Mouse (Mus musculus) intestine, embryonic 14.5 days (tissue): Measurements from ENCODE around the gene Creb3l4. TPM values are rescaled to one million over a fixed set of nuclear protein-coding genes. Genes with fewer than 3 reads are reported as not detected.
A peak's percentile ranks its signal among the peaks of the same experiment; 100 is the strongest.

Experiments used
- ATAC-seq: fragments of 200-750 bp; cut with Nextera tagmentation; replicated peaks from 2 replicates; pipeline ENCODE4 v1.8.0; 2017; ENCODE audit warnings: low read depth, moderate number of reproducible peaks, moderate TSS enrichment, moderate library complexity; ENCODE audit not compliant: low FRiP score, low TSS enrichment
- DNase-seq: peaks from one replicate; pipeline ENCODE4 v3.0.0-alpha.2; 2018; ENCODE audit warnings: low spot score
- H3K27ac ChIP-seq: fragments of 300-500 bp; sonication (generic); 2 replicates; pipeline ENCODE4 v1.5.1; 2014; ENCODE audit warnings: low read depth, mild to moderate bottlenecking, control low read depth
- H3K27me3 ChIP-seq: fragments of 300-500 bp; sonication (generic); replicated peaks from 2 replicates; pipeline ENCODE4 v1.6.1; 2014; ENCODE audit warnings: low read length, control low read depth; ENCODE audit not compliant: control insufficient read depth, insufficient read depth
- H3K36me3 ChIP-seq: fragments of 300-500 bp; sonication (generic); 2 replicates; pipeline ENCODE4 v1.6.1; 2014; ENCODE audit warnings: low read length, control low read depth; ENCODE audit not compliant: control insufficient read depth, insufficient read depth
- H3K4me1 ChIP-seq: fragments of 300-500 bp; sonication (generic); replicated peaks from 2 replicates; pipeline ENCODE4 v1.6.1; 2014; ENCODE audit warnings: low read length, control low read depth, mixed read lengths; ENCODE audit not compliant: control insufficient read depth, insufficient read depth
- H3K4me2 ChIP-seq: fragments of 300-500 bp; sonication (generic); 2 replicates; pipeline ENCODE4 v1.6.1; 2014; ENCODE audit warnings: low read length
- H3K4me3 ChIP-seq: fragments of 300-500 bp; sonication (generic); 2 replicates; pipeline ENCODE4 v1.5.1; 2014; ENCODE audit warnings: low read depth, low read length, control low read depth, mixed read lengths
- H3K9ac ChIP-seq: fragments of 300-500 bp; sonication (generic); 2 replicates; pipeline ENCODE4 v1.6.1; 2014; ENCODE audit warnings: mild to moderate bottlenecking, low read length
- H3K9me3 ChIP-seq: fragments of 300-500 bp; sonication (generic); 2 replicates; pipeline ENCODE4 v1.6.1; 2016; ENCODE audit warnings: low read length, control low read depth; ENCODE audit not compliant: control insufficient read depth
- WGBS: fragments of 180-500 bp; shearing (Covaris S2); extraction: QIAGEN DNeasy Blood & Tissue Kit; methylation state at CpG from one replicate; pipeline ENCODE4 v1.1.7; 2014; 5-methylcytosine and 5-hydroxymethylcytosine counted together
- polyA plus RNA-seq: library from polyadenylated mRNA; unstranded; fragments of >200 nt; fragmentation: Nextera tagmentation; extraction: Ambion mirVana; gene quantifications from 2 replicates; pipeline ENCODE4 v1.2.1, GENCODE M21; 2014

Creb3l4 gene
- polyA plus RNA-seq, 1 experiment from 2014 or later: 6.9 TPM

DNA sequence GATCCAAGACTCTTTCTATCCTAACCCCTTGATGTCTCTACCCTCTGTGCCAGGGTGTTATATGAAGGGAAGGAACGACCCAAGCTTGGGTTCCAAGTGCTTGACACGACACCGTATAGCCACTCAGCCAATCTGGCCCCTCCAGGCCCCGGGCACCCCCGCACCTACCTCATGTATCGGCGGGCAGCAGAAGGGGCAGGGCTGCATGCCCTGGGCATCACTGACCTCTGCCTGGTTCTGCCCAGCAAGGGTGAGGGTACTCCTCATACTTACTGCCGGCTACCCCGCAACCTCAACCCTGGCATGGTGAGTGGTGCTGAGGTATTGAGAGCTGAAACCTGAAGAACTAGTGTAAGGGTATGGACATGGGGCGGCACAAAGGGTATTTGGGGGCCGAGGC lies 24.9 kb upstream of the Creb3l4 start:
- H3K9me3 ChIP-seq: no peaks in the 10 kb centered on the region
- no peak overlapping the region for H3K4me2 ChIP-seq
- no peak overlapping the region for H3K9ac ChIP-seq
- H3K27me3 ChIP-seq: no peaks in the 10 kb centered on the region
- ATAC-seq: no peak
- H3K27ac ChIP-seq: no peak overlapping the region
- 90% methylated on average over 11 of the region's 11 CpGs for WGBS
- H3K36me3 ChIP-seq: peaks cover 31% of the 10 kb centered on the region
- H3K4me1 ChIP-seq: peaks cover 10% of the 10 kb centered on the region
- H3K4me3 ChIP-seq: no peak overlapping the region
- no peak for DNase-seq

- Histone ChIP-seq H3K9me3 (no peaks in the 10 kb centered on the region), H3K4me3 (peak overlapping the region; percentile 78; the same call in 1 of the 2 replicates), H3K36me3 (peaks cover 38% of the 10 kb centered on the region), H3K27me3 (no peaks in the 10 kb centered on the region), H3K4me2 (no peak overlapping the region; the same call in 1 of the 2 replicates), H3K27ac (peak overlapping the region; percentile 97; the same call in 1 of the 2 replicates), H3K9ac (0 out of 2 replicates have a peak overlapping the region, but pooled peaks have one; percentile 10), H3K4me1 (peaks cover 10% of the 10 kb centered on the region)
- DNase-seq: no peak
- 94% methylated on average over 20 of the region's 20 CpGs for WGBS
- no peak for ATAC-seq
Observed at GRCm38 (mm10) chr3:90266901-90267775, 23.8 kb upstream of the Creb3l4 start.

DNA sequence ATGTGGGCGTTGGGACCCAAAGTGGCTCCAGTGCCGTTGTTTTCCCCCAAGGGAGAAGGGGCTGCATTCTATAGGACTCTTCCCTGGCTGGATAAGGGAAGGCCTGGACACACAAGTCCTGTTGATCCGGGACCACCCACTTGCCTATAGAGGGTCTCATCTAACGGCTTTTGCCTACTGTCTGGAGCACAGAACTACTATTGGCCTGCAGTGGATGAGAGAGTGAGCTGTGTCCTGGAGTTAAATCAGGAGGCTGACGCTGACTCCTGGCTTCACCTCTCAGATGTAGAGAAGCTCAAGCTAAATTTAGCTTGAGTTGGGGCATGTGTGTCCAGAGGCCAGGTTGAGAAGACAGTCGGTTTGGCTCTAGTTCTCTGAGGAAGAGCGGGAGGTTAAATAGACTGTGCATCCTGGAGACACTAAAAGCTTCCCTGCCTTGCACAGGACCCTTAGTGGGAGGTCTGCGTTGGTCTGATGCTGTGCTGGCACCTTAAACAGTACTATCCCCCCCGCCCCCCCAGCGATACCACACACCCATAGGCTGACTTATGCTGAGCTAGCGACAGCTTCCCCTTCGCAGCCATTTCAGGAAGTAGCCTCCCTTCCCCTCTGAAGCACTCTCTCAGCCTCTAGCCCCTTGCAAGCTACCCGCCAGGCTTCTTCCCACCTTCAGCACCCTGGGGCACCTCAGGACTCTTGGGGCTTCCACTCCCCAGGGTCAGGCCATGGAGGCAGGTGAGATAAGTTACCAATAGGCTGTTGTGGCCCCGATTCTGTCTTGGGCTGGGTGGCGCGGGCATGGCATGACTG lies 22.8 kb upstream of the Creb3l4 start:
- H3K27ac ChIP-seq: peak overlapping the region; percentile 97
- no peaks in the 10 kb centered on the region for H3K9me3 ChIP-seq
- peaks cover 46% of the 10 kb centered on the region for H3K36me3 ChIP-seq
- peak overlapping the region; percentile 86 for H3K9ac ChIP-seq
- peak; percentile 36 for ATAC-seq
- peak overlapping the region; percentile 78 for H3K4me3 ChIP-seq
- WGBS: 24% methylated on average over 16 of the region's 16 CpGs
- peak; percentile 53 for DNase-seq
- peak overlapping the region; percentile 79 for H3K4me2 ChIP-seq
- peaks cover 10% of the 10 kb centered on the region for H3K4me1 ChIP-seq
- no peaks in the 10 kb centered on the region for H3K27me3 ChIP-seq

GRCm38 (mm10) chr3:90265034-90265931 lies 22.0 kb upstream of the Creb3l4 start, which contains the start of gene Dennd4b:
Gene Dennd4b (plus strand): TSS chr3:90265185.
- under 1% methylated on average over 71 of the region's 87 CpGs for WGBS
- no peaks in the 10 kb centered on the region for H3K27me3 ChIP-seq
- peaks cover 46% of the 10 kb centered on the region for H3K36me3 ChIP-seq
- H3K4me1 ChIP-seq: peaks cover 10% of the 10 kb centered on the region
- peak; percentile 96 for DNase-seq
- peak within 1 kb of the TSS; percentile 97 for H3K27ac ChIP-seq
- no peaks in the 10 kb centered on the region for H3K9me3 ChIP-seq
- peak within 1 kb of the TSS; percentile 78 for H3K4me3 ChIP-seq
- H3K4me2 ChIP-seq: peak within 1 kb of the TSS; percentile 79
- peak within 1 kb of the TSS; percentile 86 for H3K9ac ChIP-seq
- peak; percentile 92 for ATAC-seq

GRCm38 (mm10) chr3:90264687-90265033 lies 21.3 kb upstream of the Creb3l4 start:
- ATAC-seq: no peak
- Histone ChIP-seq H3K27ac (peak overlapping the region; percentile 97; the same call in 1 of the 2 replicates), H3K4me1 (peaks cover 10% of the 10 kb centered on the region), H3K27me3 (no peaks in the 10 kb centered on the region), H3K36me3 (peaks cover 47% of the 10 kb centered on the region), H3K4me3 (peak overlapping the region; percentile 78), H3K9ac (peak overlapping the region; percentile 86; the same call in 1 of the 2 replicates), H3K4me2 (peak overlapping the region; percentile 79), H3K9me3 (no peaks in the 10 kb centered on the region)
- WGBS: 31% methylated on average over 10 of the region's 10 CpGs
- DNase-seq: no peak

DNA sequence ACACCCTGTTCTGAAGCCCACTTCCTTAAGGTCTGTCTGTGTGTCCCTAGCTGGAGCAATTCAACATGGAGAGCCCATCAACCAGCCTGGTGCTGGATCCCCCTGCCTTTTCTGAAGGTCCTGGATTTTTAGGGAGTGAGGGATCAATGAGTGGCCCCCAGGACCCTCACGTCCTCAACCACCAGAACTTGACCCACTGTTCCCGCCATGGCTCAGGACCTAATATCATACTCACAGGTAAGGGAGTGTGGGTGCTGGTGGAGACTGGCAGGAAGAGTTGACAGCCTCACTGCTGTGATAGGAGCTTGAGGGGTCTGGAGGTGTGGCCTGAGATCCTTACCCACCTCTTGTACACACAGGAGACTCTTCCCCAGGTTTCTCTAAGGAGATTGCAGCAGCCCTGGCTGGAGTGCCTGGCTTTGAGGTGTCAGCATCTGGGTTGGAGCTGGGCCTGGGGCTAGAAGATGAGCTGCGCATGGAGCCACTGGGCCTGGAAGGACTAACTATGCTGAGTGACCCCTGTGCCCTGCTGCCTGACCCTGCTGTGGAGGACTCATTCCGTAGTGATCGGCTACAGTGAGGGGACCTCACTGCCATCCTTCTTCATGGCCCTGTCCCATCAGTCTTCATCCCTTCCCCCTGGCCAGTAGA lies 19.9 kb upstream of the Creb3l4 start:
- no peak overlapping the region for H3K4me2 ChIP-seq
- WGBS: 91% methylated on average over 5 of the region's 5 CpGs
- no peaks in the 10 kb centered on the region for H3K27me3 ChIP-seq
- no peak overlapping the region for H3K27ac ChIP-seq
- peaks cover 10% of the 10 kb centered on the region for H3K4me1 ChIP-seq
- no peak overlapping the region for H3K4me3 ChIP-seq
- peaks cover 56% of the 10 kb centered on the region for H3K36me3 ChIP-seq
- no peak overlapping the region for H3K9ac ChIP-seq
- ATAC-seq (no peak), DNase-seq (no peak)
- H3K9me3 ChIP-seq: no peaks in the 10 kb centered on the region

DNA sequence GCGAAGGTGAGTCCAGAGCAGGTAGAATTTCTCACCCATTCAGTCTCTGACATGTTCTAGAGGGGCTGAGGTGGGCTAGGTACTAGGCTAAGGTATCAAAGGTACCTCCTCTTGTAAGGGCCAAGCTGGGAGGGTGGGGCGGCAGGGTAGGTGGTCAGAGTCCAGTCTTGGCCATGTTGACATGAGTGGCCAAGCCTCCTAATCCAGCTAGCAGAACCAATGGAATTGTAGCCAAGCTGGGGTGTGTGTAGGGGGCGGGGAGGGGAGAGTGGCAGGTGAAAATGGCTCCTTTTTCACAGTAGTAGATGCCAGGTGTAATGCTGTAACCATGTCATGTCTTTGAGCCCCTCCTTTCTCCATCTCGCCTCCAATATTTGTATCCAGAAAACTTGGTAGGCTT lies 15.2 kb upstream of the Creb3l4 start:
- H3K4me3 ChIP-seq: no peak overlapping the region
- H3K4me1 ChIP-seq: peaks cover 8% of the 10 kb centered on the region
- DNase-seq (no peak), ATAC-seq (no peak)
- H3K27ac ChIP-seq: no peak overlapping the region
- H3K36me3 ChIP-seq: peaks cover 64% of the 10 kb centered on the region
- no peaks in the 10 kb centered on the region for H3K27me3 ChIP-seq
- no peak overlapping the region for H3K9ac ChIP-seq
- WGBS: 94% methylated on average over 4 of the region's 4 CpGs
- H3K9me3 ChIP-seq: no peaks in the 10 kb centered on the region
- no peak overlapping the region for H3K4me2 ChIP-seq
